17 mouse cellular contexts compared by ENCODE assay signal in genomic region chr14:104456976-104457375, GRCm38 (mm10). TPM values are rescaled to one million over a fixed set of nuclear protein-coding genes. Genes with fewer than 3 reads are reported as not detected.
DNase-seq lines count a peak whose midpoint lies in the region; ATAC-seq lines count a peak whose summit lies in the region.
"Had no signal": no experiment of that assay in that cellular context is flagged by ENCODE, and none has a peak within 500 bp of the region (broad histone marks: within the 10 kb centered on the region; RNA-seq: fewer than 3 reads in every experiment).

No protein-coding gene starts in this region.

- 2% methylated on average over 5 of the region's 5 CpGs for WGBS in embryonic facial prominence, embryonic 14.5 days
- WGBS in embryonic facial prominence, embryonic 10.5 days = 1% methylated on average over 5 of the region's 5 CpGs
- WGBS in hindbrain, embryonic 10.5 days = 2% methylated on average over 5 of the region's 5 CpGs
- WGBS in midbrain, embryonic 10.5 days = 1% methylated on average over 5 of the region's 5 CpGs
- WGBS in neural tube, embryonic 13.5 days = 2% methylated on average over 5 of the region's 5 CpGs

- intact Hi-C loops in gastrocnemius, postnatal 36 days (cut with DNase I) = no loop called here

- H3K27ac ChIP-seq in embryonic facial prominence, embryonic 14.5 days (replicated peaks; ENCODE audit: low read depth, low read length) = no peak overlapping the region
- no peak overlapping the region for H3K27ac ChIP-seq in embryonic facial prominence, embryonic 10.5 days (replicated peaks)
- H3K27ac ChIP-seq in hindbrain, embryonic 10.5 days = no peak overlapping the region
- H3K27ac ChIP-seq in midbrain, embryonic 10.5 days (replicated peaks) = no peak overlapping the region
- peak overlapping the region; percentile 59; the same call in 1 of the 2 replicates for H3K27ac ChIP-seq in neural tube, embryonic 13.5 days (replicated peaks)
- H3K27ac ChIP-seq: left cerebral cortex, adult 2 months; macrophage had no signal

- ATAC-seq in embryonic facial prominence, embryonic 14.5 days (ENCODE audit: low read depth) = peak; percentile 57; the same call in 1 of the 2 replicates
- ATAC-seq in neural tube, embryonic 13.5 days (ENCODE audit: low read depth) = peak; percentile 34; the same call in 1 of the 2 replicates
- ATAC-seq: intestine, embryonic 16.5 days; liver, postnatal 0 days had no signal

- H3K4me1 ChIP-seq in embryonic facial prominence, embryonic 14.5 days (ENCODE audit: control insufficient read depth, insufficient read depth, low read length) = no peaks in the 10 kb centered on the region
- H3K4me1 ChIP-seq in embryonic facial prominence, embryonic 10.5 days = peaks cover 11% of the 10 kb centered on the region
- H3K4me1 ChIP-seq in hindbrain, embryonic 10.5 days (replicated peaks) = peaks cover 16% of the 10 kb centered on the region
- peaks cover 27% of the 10 kb centered on the region for H3K4me1 ChIP-seq in midbrain, embryonic 10.5 days
- peaks cover 25% of the 10 kb centered on the region for H3K4me1 ChIP-seq in neural tube, embryonic 13.5 days (replicated peaks)

- no peak overlapping the region for H3K9ac ChIP-seq in embryonic facial prominence, embryonic 14.5 days (ENCODE audit: low read depth, low read length)
- H3K9ac ChIP-seq in neural tube, embryonic 13.5 days = 0 out of 2 replicates have a peak overlapping the region, but pooled peaks have one; percentile 26
- H3K9ac ChIP-seq: liver, postnatal 0 days had no signal

- H3K27me3 ChIP-seq in embryonic facial prominence, embryonic 14.5 days (replicated peaks; ENCODE audit: control insufficient read depth, insufficient read depth, low read length) = peaks cover 74% of the 10 kb centered on the region
- H3K27me3 ChIP-seq in embryonic facial prominence, embryonic 10.5 days (replicated peaks; ENCODE audit: low read depth, poor library complexity, severe bottlenecking) = peaks cover 79% of the 10 kb centered on the region
- peaks cover 75% of the 10 kb centered on the region for H3K27me3 ChIP-seq in hindbrain, embryonic 10.5 days (ENCODE audit: insufficient read depth, poor library complexity, severe bottlenecking)
- H3K27me3 ChIP-seq in midbrain, embryonic 10.5 days (ENCODE audit: low read depth, poor library complexity, severe bottlenecking) = peaks cover 81% of the 10 kb centered on the region
- peaks cover 75% of the 10 kb centered on the region for H3K27me3 ChIP-seq in neural tube, embryonic 13.5 days

- no peak overlapping the region for H3K4me2 ChIP-seq in embryonic facial prominence, embryonic 14.5 days (ENCODE audit: low read depth, low read length)
- peak overlapping the region; percentile 18; the same call in 1 of the 2 replicates for H3K4me2 ChIP-seq in neural tube, embryonic 13.5 days

- H3K9me3 ChIP-seq in embryonic facial prominence, embryonic 14.5 days (ENCODE audit: control insufficient read depth, low read length) = no peaks in the 10 kb centered on the region
- no peaks in the 10 kb centered on the region for H3K9me3 ChIP-seq in embryonic facial prominence, embryonic 10.5 days
- no peaks in the 10 kb centered on the region for H3K9me3 ChIP-seq in hindbrain, embryonic 10.5 days
- H3K9me3 ChIP-seq in midbrain, embryonic 10.5 days (replicated peaks) = no peaks in the 10 kb centered on the region
- H3K9me3 ChIP-seq in neural tube, embryonic 13.5 days = no peaks in the 10 kb centered on the region

- no peak overlapping the region for H3K4me3 ChIP-seq in embryonic facial prominence, embryonic 14.5 days (ENCODE audit: low read depth, low read length)
- no peak overlapping the region for H3K4me3 ChIP-seq in embryonic facial prominence, embryonic 10.5 days
- no peak overlapping the region for H3K4me3 ChIP-seq in hindbrain, embryonic 10.5 days
- no peak overlapping the region for H3K4me3 ChIP-seq in midbrain, embryonic 10.5 days
- H3K4me3 ChIP-seq in neural tube, embryonic 13.5 days = no peak overlapping the region
- H3K4me3 ChIP-seq: left cerebral cortex, adult 2 months; myocyte had no signal

- DNase-seq in embryonic facial prominence, embryonic 14.5 days (ENCODE audit: low spot score) = no peak
- DNase-seq in embryonic facial prominence, embryonic 10.5 days (ENCODE audit: low spot score) = no peak
- DNase-seq in hindbrain, embryonic 10.5 days (ENCODE audit: low spot score) = peak; percentile 44
- DNase-seq in midbrain, embryonic 10.5 days (ENCODE audit: low spot score) = peak; percentile 27
- no peak for DNase-seq in spleen, postnatal 4 days (ENCODE audit: low spot score in 2 of 2)
- no peak for DNase-seq in gastrocnemius, postnatal 36 days
- DNase-seq in T-cell, adult 2 months (ENCODE audit: low spot score) = no peak
- DNase-seq: adrenal gland, adult 2 months; cerebellum, postnatal 25 days; heart, adult 18-20 months; kidney, postnatal 36 days; liver, postnatal 0 days had no signal

- H3K36me3 ChIP-seq in embryonic facial prominence, embryonic 14.5 days (ENCODE audit: control insufficient read depth, insufficient read depth, low read length) = no peaks in the 10 kb centered on the region
- H3K36me3 ChIP-seq in embryonic facial prominence, embryonic 10.5 days (replicated peaks) = no peaks in the 10 kb centered on the region
- no peaks in the 10 kb centered on the region for H3K36me3 ChIP-seq in hindbrain, embryonic 10.5 days
- no peaks in the 10 kb centered on the region for H3K36me3 ChIP-seq in midbrain, embryonic 10.5 days
- H3K36me3 ChIP-seq in neural tube, embryonic 13.5 days = no peaks in the 10 kb centered on the region

RNA-seq across cellular contexts. Expression of gene Pou4f1, which starts 10.8 kb away (rescaled TPM):
- polyA plus RNA-seq in embryonic facial prominence, embryonic 14.5 days (2014; fragmentation: Nextera tagmentation; extraction: Ambion mirVana) = 5.2 and 7.3 TPM in 2 replicates
- 24.9 and 25.4 TPM in 2 replicates for polyA plus RNA-seq in embryonic facial prominence, embryonic 10.5 days (2016; fragmentation: Nextera tagmentation; extraction: Ambion mirVana)
- polyA plus RNA-seq in hindbrain, embryonic 10.5 days (2016; fragmentation: Nextera tagmentation; extraction: Ambion mirVana) = 26.6 and 40.7 TPM in 2 replicates
- polyA plus RNA-seq in midbrain, embryonic 10.5 days (2016; fragmentation: Nextera tagmentation; extraction: Ambion mirVana) = 24.5 and 24.9 TPM in 2 replicates
- polyA plus RNA-seq in neural tube, embryonic 13.5 days (2015; fragmentation: Nextera tagmentation; extraction: Ambion mirVana) = 154 and 159 TPM in 2 replicates
- total RNA-seq in gastrocnemius, postnatal 36 days (2021) = 1 to 10 TPM; 1.1 TPM
- total RNA-seq: left cerebral cortex, adult 2 months had no signal
- polyA plus RNA-seq: macrophage had no signal

Comparison
In these comparisons a context has a peak if more than half of its experiments do, and no peak if none do; other contexts are left out.
1. DNase-seq: peak in hindbrain, embryonic 10.5 days (single experiment) and midbrain, embryonic 10.5 days (single experiment); none in embryonic facial prominence, embryonic 14.5 days (single experiment), embryonic facial prominence, embryonic 10.5 days (single experiment), spleen, postnatal 4 days (0 of 2), gastrocnemius, postnatal 36 days (0 of 2) and T-cell, adult 2 months (single experiment).